Mouse (Mus musculus) CH12.LX (cell line): ENCODE results near the gene Dab2. TPM values are rescaled to one million over a fixed set of nuclear protein-coding genes. Genes with fewer than 3 reads are reported as not detected.

ENCODE experiments used
- DNase-seq: peaks from one replicate; pipeline ENCODE4 v3.0.0-alpha.2; 2013; ENCODE audit errors: extremely low read depth
- H3K27ac ChIP-seq: 2 replicates; pipeline ENCODE4 v1.5.1; 2012; ENCODE audit warnings: low read depth, mild to moderate bottlenecking, control low read depth, moderate library complexity; ENCODE audit not compliant: insufficient read depth
- H3K27me3 ChIP-seq: replicated peaks from 2 replicates; pipeline ENCODE3; 2012; ENCODE audit warnings: inconsistent platforms
- H3K36me3 ChIP-seq, 2 experiments: replicated peaks in 1 of 2; 2 replicates each; pipeline versions ENCODE3 to v1.6.1; 2012; ENCODE audit warnings: inconsistent platforms in 1 of 2, low read length in 1 of 2, mild to moderate bottlenecking in 1 of 2, mixed read lengths in 1 of 2, moderate library complexity in 1 of 2; ENCODE audit not compliant: control insufficient read depth in 1 of 2, insufficient read depth in 1 of 2
- H3K4me1 ChIP-seq, 2 experiments: 2 replicates each; pipeline ENCODE4 v1.6.1; 2012; ENCODE audit warnings: inconsistent platforms in 1 of 2, moderate library complexity in 1 of 2; ENCODE audit not compliant: insufficient read depth in 2 of 2, control insufficient read depth in 1 of 2
- H3K4me2 ChIP-seq: 2 replicates; pipeline ENCODE4 v1.6.1; 2012; ENCODE audit warnings: low read depth, mild to moderate bottlenecking, control low read depth; ENCODE audit not compliant: poor library complexity, insufficient read depth, severe bottlenecking
- H3K4me3 ChIP-seq, 3 experiments: fragments of 150-350 bp in 1 of 3; sonication (generic) in 1 of 3; replicated peaks in 1 of 3; 2 replicates each; pipeline versions ENCODE3 to v1.5.1; 2011 to 2012; ENCODE audit warnings: low read depth in 2 of 3, low read length in 2 of 3, mild to moderate bottlenecking in 2 of 3, moderate library complexity in 2 of 3, control low read depth in 1 of 3, improper control_type of control experiment in 1 of 3, inconsistent platforms in 1 of 3, mixed read lengths in 1 of 3; ENCODE audit not compliant: poor library complexity in 1 of 3
- H3K79me2 ChIP-seq: replicated peaks from 2 replicates; pipeline ENCODE4 v1.6.1; 2012; ENCODE audit warnings: mild to moderate bottlenecking, moderate library complexity; ENCODE audit not compliant: control insufficient read depth, poor library complexity, insufficient read depth, severe bottlenecking; ENCODE audit errors: extremely low read depth
- H3K9ac ChIP-seq: 2 replicates; pipeline ENCODE4 v1.6.1; 2012; ENCODE audit warnings: low read depth, mild to moderate bottlenecking, control low read depth, moderate library complexity; ENCODE audit not compliant: insufficient read depth
- H3K9me3 ChIP-seq: replicated peaks from 2 replicates; pipeline ENCODE3; 2012; ENCODE audit warnings: low read length, inconsistent platforms, mixed read lengths
- BHLHE40 ChIP-seq: IDR thresholded peaks from 2 replicates; pipeline ENCODE4 v1.6.1; 2011; ENCODE audit warnings: mild to moderate bottlenecking, low read depth, low read length, improper control_type of control experiment
- CHD1 ChIP-seq: IDR thresholded peaks from 2 replicates; pipeline ENCODE4 v1.6.1; 2012; ENCODE audit warnings: low read depth, low read length, improper control_type of control experiment, inconsistent platforms
- CHD2 ChIP-seq: IDR thresholded peaks from 2 replicates; pipeline ENCODE4 v1.6.1; 2011; ENCODE audit warnings: low read length, improper control_type of control experiment
- CTCF ChIP-seq, 2 experiments: IDR thresholded peaks in 1 of 2; conservative IDR thresholded peaks in 1 of 2; 2 replicates each; pipeline ENCODE4 v1.5.1; 2011 to 2012; ENCODE audit warnings: low read depth in 2 of 2, low read length in 2 of 2, improper control_type of control experiment in 1 of 2, inconsistent platforms in 1 of 2, mild to moderate bottlenecking in 1 of 2, moderate library complexity in 1 of 2
- E2F4 ChIP-seq: IDR thresholded peaks from 2 replicates; pipeline ENCODE4 v1.6.1; 2011; ENCODE audit warnings: low read depth, low read length, improper control_type of control experiment; ENCODE audit not compliant: insufficient replicate concordance
- ELF1 ChIP-seq: IDR thresholded peaks from 2 replicates; pipeline ENCODE4 v1.6.1; 2014; ENCODE audit warnings: low read depth, mild to moderate bottlenecking, inconsistent platforms, low read length, improper control_type of control experiment
- HCFC1 ChIP-seq: IDR thresholded peaks from 2 replicates; pipeline ENCODE4 v1.6.1; 2012; ENCODE audit warnings: low read depth, mild to moderate bottlenecking, inconsistent platforms, low read length, improper control_type of control experiment
- IRF4 ChIP-seq: IDR thresholded peaks from 2 replicates; pipeline ENCODE4 v1.6.1; 2014; ENCODE audit warnings: low read depth, mild to moderate bottlenecking, inconsistent platforms, low read length, improper control_type of control experiment
- JUN ChIP-seq: IDR thresholded peaks from 2 replicates; pipeline ENCODE4 v1.6.1; 2011; ENCODE audit warnings: low read depth, mild to moderate bottlenecking, low read length, improper control_type of control experiment, moderate library complexity; ENCODE audit not compliant: insufficient read depth
- JUND ChIP-seq: conservative IDR thresholded peaks from 2 replicates; pipeline ENCODE4 v1.6.1; 2011; ENCODE audit warnings: low read depth, low read length, improper control_type of control experiment
- KAT2A ChIP-seq: IDR thresholded peaks from 2 replicates; pipeline ENCODE4 v1.6.1; 2012; ENCODE audit warnings: low read length, improper control_type of control experiment, inconsistent platforms; ENCODE audit not compliant: insufficient replicate concordance
- MAZ ChIP-seq: IDR thresholded peaks from 2 replicates; pipeline ENCODE4 v1.6.1; 2012; ENCODE audit warnings: low read depth, mild to moderate bottlenecking, inconsistent platforms, low read length, improper control_type of control experiment, moderate library complexity
- MXI1 ChIP-seq: IDR thresholded peaks from 2 replicates; pipeline ENCODE4 v1.6.1; 2011; ENCODE audit warnings: mild to moderate bottlenecking, low read depth, low read length, improper control_type of control experiment
- MYC ChIP-seq: IDR thresholded peaks from 2 replicates; pipeline ENCODE4 v1.6.1; 2011; ENCODE audit warnings: low read depth, mild to moderate bottlenecking, improper control_type of control experiment, low read length
- NRF1 ChIP-seq: IDR thresholded peaks from 2 replicates; pipeline ENCODE4 v1.6.1; 2014; ENCODE audit warnings: low read depth, mild to moderate bottlenecking, inconsistent platforms, low read length, improper control_type of control experiment, moderate library complexity
- PAX5 ChIP-seq: IDR thresholded peaks from 2 replicates; pipeline ENCODE4 v1.6.1; 2012; ENCODE audit warnings: low read length, inconsistent platforms, mixed read lengths
- POLR2A ChIP-seq: IDR thresholded peaks from 2 replicates; pipeline ENCODE4 v1.6.1; 2011; ENCODE audit warnings: low read depth, mild to moderate bottlenecking, improper control_type of control experiment, low read length
- POLR2AphosphoS2 ChIP-seq: IDR thresholded peaks from 2 replicates; pipeline ENCODE4 v1.6.1; 2011; ENCODE audit warnings: low read depth, low read length, improper control_type of control experiment
- RCOR1 ChIP-seq: conservative IDR thresholded peaks from 2 replicates; pipeline ENCODE4 v1.6.1; 2012; ENCODE audit warnings: low read depth, mild to moderate bottlenecking, inconsistent platforms, low read length, improper control_type of control experiment
- SIN3A ChIP-seq: IDR thresholded peaks from 2 replicates; pipeline ENCODE4 v1.6.1; 2012; ENCODE audit warnings: low read length, improper control_type of control experiment, inconsistent platforms
- SMC3 ChIP-seq: IDR thresholded peaks from 2 replicates; pipeline ENCODE4 v1.6.1; 2011; ENCODE audit warnings: low read depth, low read length, improper control_type of control experiment
- TBP ChIP-seq: conservative IDR thresholded peaks from 2 replicates; pipeline ENCODE4 v1.6.1; 2011; ENCODE audit warnings: low read depth, low read length, improper control_type of control experiment
- TCF12 ChIP-seq: IDR thresholded peaks from 2 replicates; pipeline ENCODE4 v1.6.1; 2014; ENCODE audit warnings: low read depth, mild to moderate bottlenecking, inconsistent platforms, low read length, improper control_type of control experiment
- UBTF ChIP-seq: IDR thresholded peaks from 2 replicates; pipeline ENCODE4 v1.6.1; 2012; ENCODE audit warnings: low read depth, mild to moderate bottlenecking, inconsistent platforms, low read length, improper control_type of control experiment, moderate library complexity
- USF1 ChIP-seq: IDR thresholded peaks from 2 replicates; pipeline ENCODE4 v1.6.1; 2014; ENCODE audit warnings: low read depth, mild to moderate bottlenecking, inconsistent platforms, low read length, improper control_type of control experiment
- USF2 ChIP-seq: conservative IDR thresholded peaks from 2 replicates; pipeline ENCODE4 v1.6.1; 2011; ENCODE audit warnings: low read depth, low read length, improper control_type of control experiment
- ZC3H11A ChIP-seq: IDR thresholded peaks from 2 replicates; pipeline ENCODE4 v1.6.1; 2012; ENCODE audit warnings: low read depth, mild to moderate bottlenecking, inconsistent platforms, low read length, improper control_type of control experiment
- ZKSCAN1 ChIP-seq: IDR thresholded peaks from 2 replicates; pipeline ENCODE4 v1.6.1; 2012; ENCODE audit warnings: low read depth, inconsistent platforms, low read length, improper control_type of control experiment, borderline replicate concordance
- ZNF384 ChIP-seq: IDR thresholded peaks from 2 replicates; pipeline ENCODE4 v1.6.1; 2012; ENCODE audit warnings: low read depth, low read length, improper control_type of control experiment, inconsistent platforms
- dilution Hi-C: fragments of 300-500 bp; cut with MboI; formaldehyde crosslinking; loops from 2 replicates; pipeline ENCODE4 v1.14.3; 2020; ENCODE audit warnings: low sequenced_read_pairs; ENCODE audit not compliant: extremely low pct_unique_long_range_greater_than_20kb, extremely low pct_ligation_motif_present
- in situ Hi-C: fragments of 300-500 bp; cut with MboI; formaldehyde crosslinking; loops from 3 replicates; pipeline ENCODE4 v1.14.3; 2019; ENCODE audit warnings: low sequenced_read_pairs, low pct_ligation_motif_present, low pct_unique_long_range_greater_than_20kb, mixed read lengths
- polyA plus RNA-seq: library from polyadenylated mRNA; unstranded; fragments of >175 nt; gene quantifications from 2 replicates; pipeline ENCODE4 v1.2.1, GENCODE M21; 2012; ENCODE audit warnings: low read depth; ENCODE audit not compliant: insufficient read length
- total RNA-seq, 2 experiments: library from RNA; depleted of rRNA; stranded (reverse); fragments of 300-350 nt in 1 of 2; fragments of >200 nt in 1 of 2; gene quantifications; 2 replicates each; pipeline ENCODE4 v1.2.3; 2012 to 2014

Dab2 gene
- total and polyA plus RNA-seq, 3 experiments, result 0.17 TPM; not detected in 1

DNA sequence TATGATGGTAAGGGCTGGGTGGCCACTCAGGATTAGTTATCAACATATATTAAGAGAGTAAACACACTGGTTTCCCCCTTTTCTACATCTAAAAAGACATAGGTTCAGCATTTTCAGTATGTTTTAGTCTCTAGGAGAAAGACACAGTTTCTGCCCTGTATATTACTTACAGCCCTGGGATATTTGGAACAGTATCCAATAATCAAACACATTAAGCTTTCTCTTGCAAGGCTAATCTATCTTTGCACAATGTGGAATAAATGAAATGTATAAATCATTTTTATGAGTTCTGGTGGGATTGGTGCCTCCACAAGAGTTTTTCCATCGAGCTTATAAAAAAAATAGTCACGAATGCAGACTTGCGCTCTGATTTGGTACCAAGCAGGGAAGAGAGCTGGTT lies 169.8 kb downstream of the Dab2 start:
- DNase-seq, result no peak
- no peaks in the 10 kb centered on the region for H3K27me3 ChIP-seq
- H3K79me2 ChIP-seq, result no peaks in the 10 kb centered on the region
- H3K4me2 ChIP-seq, result no peak overlapping the region
- no peak overlapping the region for H3K4me3 ChIP-seq
- no peak overlapping the region for H3K9ac ChIP-seq
- TF ChIP-seq JUND, result no peak
- TF ChIP-seq MAZ, result no peak
- TF ChIP-seq CTCF (conservative IDR thresholded peaks at IDR 0.05 in 1 of 2, IDR thresholded peaks at IDR 0.05 in 1 of 2; ENCODE audit: low read depth in 2 of 2, low read length in 2 of 2), result no peak
- TF ChIP-seq TCF12, result no peak
- TF ChIP-seq E2F4, result no peak
- no peak for TF ChIP-seq TBP
- TF ChIP-seq USF1, result no peak
- TF ChIP-seq IRF4, result no peak
- no peak for TF ChIP-seq ZNF384
- TF ChIP-seq POLR2A, result no peak
- TF ChIP-seq POLR2AphosphoS2, result no peak
- TF ChIP-seq SMC3, result no peak
- TF ChIP-seq JUN, result no peak
- TF ChIP-seq PAX5, result no peak
- TF ChIP-seq RCOR1, result no peak
- TF ChIP-seq ZC3H11A, result no peak
- no peak for TF ChIP-seq MXI1
- no peak for TF ChIP-seq BHLHE40
- TF ChIP-seq NRF1, result no peak
- TF ChIP-seq CHD1, result no peak
- dilution Hi-C loops, result no loop called here
- H3K4me1 ChIP-seq, result no peaks in the 10 kb centered on the region
- in situ Hi-C loops, result no loop called here
- H3K9me3 ChIP-seq, result no peaks in the 10 kb centered on the region
- no peak overlapping the region for H3K27ac ChIP-seq
- no peaks in the 10 kb centered on the region for H3K36me3 ChIP-seq

DNA sequence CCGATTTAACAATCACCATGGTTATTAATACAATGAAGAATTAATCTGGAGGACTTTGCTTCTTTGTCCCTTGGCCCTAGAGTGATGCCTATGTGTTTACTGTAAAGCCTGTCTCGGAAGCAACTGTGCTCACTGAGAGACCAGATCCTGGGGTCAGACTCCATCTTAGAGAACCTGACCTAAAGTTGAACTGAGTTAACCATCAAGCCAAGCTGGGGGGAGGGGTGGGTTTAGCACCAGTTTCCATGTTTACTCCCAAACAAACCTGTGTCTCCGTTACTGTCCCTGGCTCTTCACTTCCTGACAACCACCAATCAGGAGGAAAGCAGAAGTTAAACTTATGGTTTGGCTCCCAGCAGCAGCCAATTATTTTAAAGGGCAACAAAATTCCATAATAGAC lies 184.0 kb downstream of the Dab2 start:
- Histone ChIP-seq H3K9ac (no peak overlapping the region), H3K4me1 (no peaks in the 10 kb centered on the region), H3K79me2 (no peaks in the 10 kb centered on the region), H3K36me3 (no peaks in the 10 kb centered on the region), H3K4me2 (no peak overlapping the region), H3K4me3 (no peak overlapping the region), H3K27ac (no peak overlapping the region), H3K27me3 (no peaks in the 10 kb centered on the region), H3K9me3 (no peaks in the 10 kb centered on the region)
- no peak for DNase-seq
- in situ Hi-C loops (no loop called here), dilution Hi-C loops (no loop called here)
- TF ChIP-seq MYC (no peak), KAT2A (no peak), USF1 (no peak), CHD2 (no peak), ZKSCAN1 (no peak), BHLHE40 (no peak), POLR2A (no peak), UBTF (no peak), POLR2AphosphoS2 (no peak), SMC3 (no peak), HCFC1 (no peak), NRF1 (no peak), SIN3A (no peak), CTCF (conservative IDR thresholded peaks at IDR 0.05 in 1 of 2, IDR thresholded peaks at IDR 0.05 in 1 of 2; ENCODE audit: low read depth in 2 of 2, low read length in 2 of 2) (no peak), CHD1 (no peak), ELF1 (no peak), PAX5 (no peak), USF2 (no peak)
